Mouse (Mus musculus) liver, postnatal 0 days (tissue): ENCODE measurements at regions not wholly inside any gene's neighbourhood (a gene's known extent, or its start where the extent isn't known, plus 50 kb on each side); places are given as distances from the start of the nearest gene placed in this dataset.

Experiments used
- CTCF ChIP-seq: sonication (generic); IDR thresholded peaks from 2 replicates; pipeline ENCODE4 v1.5.1; 2016; ENCODE audit warnings: antibody characterized with exemption, low read depth
- EP300 ChIP-seq: IDR thresholded peaks from 2 replicates; pipeline ENCODE4 v1.6.1; 2016; ENCODE audit warnings: antibody characterized with exemption, low read depth, mild to moderate bottlenecking

DNA sequence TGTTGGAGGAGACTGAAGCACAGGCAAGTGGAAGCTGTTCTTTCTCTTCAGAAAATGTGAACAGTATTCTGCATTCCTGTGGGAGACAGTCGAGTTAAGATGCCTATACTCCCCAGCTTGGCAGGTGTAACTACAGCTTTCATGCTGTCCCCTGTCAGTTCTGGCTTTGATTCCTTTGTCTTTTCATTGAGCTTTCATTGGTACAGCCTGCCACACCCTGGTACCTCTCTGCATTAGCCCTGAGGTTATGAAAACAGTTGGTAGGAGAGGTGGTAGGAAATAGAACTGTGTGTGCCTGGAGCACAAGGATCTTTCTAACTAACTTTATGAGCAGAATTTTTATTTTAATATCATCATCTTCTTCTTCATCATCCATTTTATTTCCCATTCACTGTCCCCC is 551.6 kb downstream of the Car8 start:
- TF ChIP-seq CTCF = no peak
- no peak for TF ChIP-seq EP300
